Mouse (Mus musculus) natural killer cell, adult 2 months (primary cell): ENCODE data around the gene Crygd.

ENCODE experiments used
- DNase-seq, 2 experiments: peaks; one replicate each; pipeline ENCODE4 v3.0.0; 2022; ENCODE audit warnings: low spot score in 2 of 2

Gene Crygd

DNA sequence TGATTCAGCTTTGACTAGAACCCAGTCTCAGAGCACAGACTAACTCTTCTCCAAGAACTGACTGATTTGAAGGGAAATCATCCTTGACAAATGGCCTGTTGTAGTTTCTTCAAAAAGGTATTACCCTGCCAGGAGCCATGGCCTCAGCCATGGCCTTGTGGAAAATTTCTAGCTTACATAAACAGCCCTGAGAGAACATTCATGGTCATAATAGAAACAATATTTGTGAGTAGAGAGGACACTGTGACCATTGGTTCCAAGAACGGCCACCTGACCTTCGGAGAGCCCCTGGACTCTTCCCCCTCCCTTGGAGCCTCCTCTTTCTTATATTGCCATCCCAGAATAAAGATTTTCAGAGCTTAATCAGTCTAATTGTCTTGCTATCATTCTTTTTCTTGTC is 19.8 kb downstream of the Crygd start:
- DNase-seq, result no peak

- DNase-seq, result no peak
Observed at GRCm38 (mm10) chr1:65041837-65042236, 21.4 kb downstream of the Crygd start.

DNA sequence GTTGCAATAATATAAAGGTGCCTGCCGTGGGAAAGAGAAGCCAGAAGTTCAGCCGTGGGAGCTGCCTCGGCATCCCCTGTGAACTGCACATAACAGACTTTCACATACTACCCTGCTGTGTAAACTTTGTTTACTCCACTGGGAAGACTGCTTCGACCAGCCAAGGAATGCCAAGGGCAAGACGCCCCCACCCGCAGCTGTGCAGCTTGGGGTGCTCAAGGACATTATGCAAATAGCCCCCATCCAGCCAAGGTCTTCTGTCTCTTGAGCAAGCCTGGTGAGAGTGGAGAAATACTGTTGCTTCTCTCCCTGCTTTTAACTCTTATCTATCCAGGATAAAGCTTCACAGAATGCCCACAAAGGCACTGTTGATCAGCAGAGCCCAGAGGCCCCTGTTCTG is 22.4 kb downstream of the Crygd start:
- DNase-seq, result no peak

GRCm38 (mm10) chr1:65039679-65040078 is 23.6 kb downstream of the Crygd start:
- DNase-seq, result no peak

GRCm38 (mm10) chr1:65037542-65037941 is 25.7 kb downstream of the Crygd start:
- no peak for DNase-seq

- DNase-seq, result no peak
Observed at GRCm38 (mm10) chr1:65035513-65035912, 27.7 kb downstream of the Crygd start.

DNA sequence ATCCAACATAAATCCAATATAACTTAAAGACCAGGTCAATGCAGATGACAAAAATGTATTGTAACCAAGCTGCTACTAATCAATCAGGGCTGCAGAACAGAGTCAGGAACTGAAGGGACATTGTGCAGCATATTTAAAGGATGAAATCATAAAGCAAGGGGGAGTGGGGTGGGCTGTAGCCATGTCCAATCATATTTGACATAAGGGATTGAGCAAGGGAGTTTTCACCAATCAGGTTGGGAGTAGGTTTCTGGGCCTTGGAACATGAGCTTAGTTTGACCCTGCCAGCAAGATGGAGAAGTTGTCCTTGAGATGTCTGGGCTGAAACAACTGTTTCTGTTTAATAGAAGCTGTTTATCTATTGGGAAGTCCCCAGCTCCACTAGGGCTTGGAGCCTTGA is 30.6 kb downstream of the Crygd start, which contains the start of gene Akr1cl:
Akr1cl (minus strand) TSS at position 119 of the 400 bp plus-strand sequence.
- no peak for DNase-seq

DNA sequence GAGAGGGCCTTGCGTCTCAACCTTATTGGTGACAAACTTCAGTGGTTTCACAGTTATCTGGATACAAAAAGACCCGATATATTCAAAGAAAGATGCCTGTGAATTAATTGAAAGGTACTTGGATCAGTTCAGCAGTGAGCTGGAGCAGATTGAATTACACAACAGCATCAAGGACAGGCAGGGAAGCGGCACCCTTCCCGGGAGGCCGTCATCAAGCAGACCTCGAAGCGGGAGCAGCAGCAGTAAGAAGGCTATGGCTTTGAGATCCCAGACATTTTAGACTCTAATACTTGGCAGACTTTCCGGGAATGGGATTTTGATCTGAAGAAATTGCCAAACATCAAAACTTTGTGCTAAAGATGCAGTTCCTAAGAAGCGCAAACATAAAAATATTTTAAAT is 35.0 kb downstream of the Crygd start:
- DNase-seq, result no peak

DNA sequence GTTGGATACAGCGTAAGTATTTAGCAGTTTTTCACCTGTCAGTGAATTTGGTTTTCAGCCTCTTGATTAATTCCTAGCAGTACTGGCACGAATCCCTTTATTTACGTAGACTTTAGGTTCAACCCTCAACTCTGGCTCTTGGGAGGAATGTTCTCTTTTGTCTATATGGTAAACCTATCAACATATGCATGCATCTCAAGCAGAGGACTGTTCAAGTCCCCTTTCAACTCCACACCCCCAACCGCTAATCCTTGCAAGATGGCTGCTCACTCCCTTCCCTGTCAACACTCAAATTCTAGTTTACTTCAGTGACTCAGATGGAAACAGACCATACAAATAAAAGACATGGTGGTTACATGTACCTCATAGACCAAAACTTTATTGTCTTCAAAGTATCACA is 50.5 kb downstream of the Crygd start:
- no peak for DNase-seq
